Mouse (Mus musculus) thymus, postnatal 36 days (tissue): ENCODE measurements around the gene Ddx39.

Experiments
- DNase-seq, 2 experiments: peaks; one replicate each; pipeline ENCODE4 v3.0.0; 2022; ENCODE audit warnings: mixed read lengths in 2 of 2

Ddx39 gene

GRCm38 (mm10) chr8:83738949-83739710 is 24.2 kb downstream of the Ddx39 start:
- DNase-seq = no peak

GRCm38 (mm10) chr8:83739711-83740468 is 24.9 kb downstream of the Ddx39 start:
- DNase-seq = peak; percentile 79 to 80

- peak in 1 of 2 experiments; percentile 54 for DNase-seq
These were observed 25.6 kb downstream of the Ddx39 start for GRCm38 (mm10) chr8:83740586-83740975.

GRCm38 (mm10) chr8:83740976-83741741 is 26.2 kb downstream of the Ddx39 start, which contains the start of gene Adgre5:
Adgre5 (minus strand) TSS chr8:83741326.
- DNase-seq = peak; percentile 68 to 77

- peak in 1 of 2 experiments; percentile 39 for DNase-seq
These were observed 27.1 kb downstream of the Ddx39 start for GRCm38 (mm10) chr8:83741849-83742655.

- DNase-seq = no peak
These were observed 28.0 kb downstream of the Ddx39 start for GRCm38 (mm10) chr8:83742968-83743367.

- DNase-seq = no peak
These were observed 29.1 kb downstream of the Ddx39 start for GRCm38 (mm10) chr8:83744070-83744469.

- peak; percentile 61 to 77 for DNase-seq
These were observed 32.8 kb downstream of the Ddx39 start for GRCm38 (mm10) chr8:83747661-83748346.

GRCm38 (mm10) chr8:83748708-83749107 is 33.7 kb downstream of the Ddx39 start:
- peak; percentile 79 to 90 for DNase-seq

GRCm38 (mm10) chr8:83749265-83749664 is 34.3 kb downstream of the Ddx39 start:
- DNase-seq = no peak

GRCm38 (mm10) chr8:83754149-83754548 is 39.2 kb downstream of the Ddx39 start:
- DNase-seq = no peak

GRCm38 (mm10) chr8:83756273-83756672 is 41.3 kb downstream of the Ddx39 start:
- DNase-seq = peak; percentile 28 to 35

- DNase-seq = no peak
These were observed 42.2 kb downstream of the Ddx39 start for GRCm38 (mm10) chr8:83757084-83757607.

- DNase-seq = peak; percentile 22 to 56
These were observed 43.3 kb downstream of the Ddx39 start for GRCm38 (mm10) chr8:83758298-83758697.

GRCm38 (mm10) chr8:83759231-83759759 is 44.3 kb downstream of the Ddx39 start:
- no peak for DNase-seq

- no peak for DNase-seq
These were observed 49.1 kb downstream of the Ddx39 start for GRCm38 (mm10) chr8:83764116-83764515.

GRCm38 (mm10) chr8:83764717-83765116 is 49.7 kb downstream of the Ddx39 start:
- no peak for DNase-seq

GRCm38 (mm10) chr8:83765663-83766062 is 50.7 kb downstream of the Ddx39 start:
- no peak for DNase-seq

GRCm38 (mm10) chr8:83767442-83767841 is 52.5 kb downstream of the Ddx39 start:
- no peak for DNase-seq

GRCm38 (mm10) chr8:83768526-83768925 is 53.5 kb downstream of the Ddx39 start:
- DNase-seq = no peak

GRCm38 (mm10) chr8:83769720-83770119 is 54.7 kb downstream of the Ddx39 start:
- DNase-seq = no peak
